Mouse (Mus musculus) ES-CJ7 (cell line): ENCODE data around the gene Slc45a2.
A peak's percentile ranks its signal among the peaks of the same experiment; 100 is the strongest.

ENCODE experiments used
- DNase-seq: peaks from one replicate; pipeline ENCODE4 v3.0.0; 2011; ENCODE audit warnings: low read depth, low spot score

Gene Slc45a2

GRCm38 (mm10) chr15:11004646-11005045, 4.1 kb downstream of the Slc45a2 start:
- no peak for DNase-seq

- peak; percentile 61 for DNase-seq
These were observed 8.2 kb downstream of the Slc45a2 start for GRCm38 (mm10) chr15:11008756-11009155.

DNA sequence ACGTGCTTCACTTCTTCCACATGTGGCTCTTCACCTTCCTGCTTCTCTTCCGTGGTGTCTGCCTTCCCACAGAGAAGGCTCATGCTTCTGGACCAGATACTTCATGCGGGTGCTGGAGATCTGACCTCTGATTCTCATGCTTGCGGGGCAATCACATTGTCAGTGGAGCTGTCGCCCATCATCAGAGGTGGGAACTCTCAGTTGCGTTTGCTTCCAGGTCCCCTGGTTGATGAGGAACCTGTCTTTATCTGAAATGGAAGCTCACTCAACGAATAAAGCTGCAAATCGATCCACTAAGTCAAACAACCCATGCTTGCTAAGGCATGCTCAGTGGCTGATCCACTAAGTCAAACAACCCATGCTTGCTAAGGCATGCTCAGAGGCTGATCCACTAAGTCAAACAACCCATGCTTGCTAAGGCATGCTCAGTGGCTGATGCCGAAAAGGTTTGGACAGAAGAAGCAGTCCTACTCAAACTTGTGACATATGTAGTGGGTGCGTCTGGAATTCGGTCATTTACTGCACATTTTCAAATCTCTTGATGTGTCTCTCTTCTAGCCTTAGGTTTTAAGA, 10.5 kb downstream of the Slc45a2 start:
- no peak for DNase-seq

DNA sequence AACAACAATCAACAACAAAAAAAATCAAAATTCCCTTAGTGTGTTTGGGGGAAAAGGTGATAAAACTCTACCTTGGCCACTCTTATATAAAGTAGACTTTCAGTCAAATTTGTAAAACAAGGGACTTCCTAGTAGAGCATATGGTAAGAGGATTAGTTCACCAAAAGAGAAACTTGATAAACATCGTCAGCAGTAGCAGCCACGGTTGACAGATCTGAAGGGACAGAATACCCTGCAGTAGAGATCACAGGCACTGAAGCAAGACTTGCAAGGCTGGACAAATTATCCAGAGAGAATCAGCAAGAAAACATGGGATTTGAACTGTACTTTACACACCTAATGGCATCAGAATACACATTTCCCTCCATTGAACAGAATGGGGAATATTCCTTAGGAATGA, 14.4 kb downstream of the Slc45a2 start:
- no peak for DNase-seq

GRCm38 (mm10) chr15:11026801-11027561, 26.5 kb downstream of the Slc45a2 start:
- no peak for DNase-seq

- DNase-seq: no peak
These were observed 29.7 kb downstream of the Slc45a2 start for GRCm38 (mm10) chr15:11030188-11030587.

DNA sequence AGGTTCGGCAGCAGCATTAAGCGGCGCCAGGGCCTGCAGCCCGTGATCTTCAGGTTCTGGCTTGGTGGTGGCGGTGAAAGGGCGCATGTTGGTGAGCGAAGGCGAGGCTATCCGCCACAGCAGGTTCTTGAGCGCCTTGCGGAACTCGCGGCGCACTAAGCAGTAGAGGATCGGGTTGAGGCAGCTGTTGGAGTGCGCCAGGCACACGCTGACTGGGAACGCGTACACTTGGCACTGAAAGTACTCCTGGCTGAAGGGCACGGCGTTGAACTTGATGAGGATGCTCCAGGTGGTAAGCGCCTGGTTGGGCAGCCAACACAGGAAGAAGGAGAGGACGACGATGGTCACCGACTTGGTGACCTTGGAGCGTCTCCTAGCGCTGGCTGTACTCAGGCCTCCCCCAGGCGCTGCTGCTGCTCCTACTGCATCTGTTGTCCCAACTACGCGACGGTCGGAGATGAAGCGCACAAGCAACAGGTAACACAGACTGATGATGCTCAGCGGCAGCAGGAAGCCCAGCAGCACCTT, 35.5 kb downstream of the Slc45a2 start:
- DNase-seq: peak; percentile 19

GRCm38 (mm10) chr15:11036535-11037375, 36.2 kb downstream of the Slc45a2 start:
- DNase-seq: peak; percentile 7

- DNase-seq: no peak
These were observed 36.8 kb downstream of the Slc45a2 start for GRCm38 (mm10) chr15:11037376-11037695.

GRCm38 (mm10) chr15:11037711-11038110, 37.2 kb downstream of the Slc45a2 start, which contains the start of gene Rxfp3:
Gene Rxfp3, minus strand, starts transcription at chr15:11037991.
- DNase-seq: peak; percentile 47

GRCm38 (mm10) chr15:11038476-11038875, 38.0 kb downstream of the Slc45a2 start:
- DNase-seq: peak; percentile 34

- DNase-seq: no peak
These were observed 39.5 kb downstream of the Slc45a2 start for GRCm38 (mm10) chr15:11040067-11040466.

GRCm38 (mm10) chr15:11041229-11041628, 40.7 kb downstream of the Slc45a2 start:
- DNase-seq: no peak

- no peak for DNase-seq
These were observed 42.3 kb downstream of the Slc45a2 start for GRCm38 (mm10) chr15:11042828-11043227.

DNA sequence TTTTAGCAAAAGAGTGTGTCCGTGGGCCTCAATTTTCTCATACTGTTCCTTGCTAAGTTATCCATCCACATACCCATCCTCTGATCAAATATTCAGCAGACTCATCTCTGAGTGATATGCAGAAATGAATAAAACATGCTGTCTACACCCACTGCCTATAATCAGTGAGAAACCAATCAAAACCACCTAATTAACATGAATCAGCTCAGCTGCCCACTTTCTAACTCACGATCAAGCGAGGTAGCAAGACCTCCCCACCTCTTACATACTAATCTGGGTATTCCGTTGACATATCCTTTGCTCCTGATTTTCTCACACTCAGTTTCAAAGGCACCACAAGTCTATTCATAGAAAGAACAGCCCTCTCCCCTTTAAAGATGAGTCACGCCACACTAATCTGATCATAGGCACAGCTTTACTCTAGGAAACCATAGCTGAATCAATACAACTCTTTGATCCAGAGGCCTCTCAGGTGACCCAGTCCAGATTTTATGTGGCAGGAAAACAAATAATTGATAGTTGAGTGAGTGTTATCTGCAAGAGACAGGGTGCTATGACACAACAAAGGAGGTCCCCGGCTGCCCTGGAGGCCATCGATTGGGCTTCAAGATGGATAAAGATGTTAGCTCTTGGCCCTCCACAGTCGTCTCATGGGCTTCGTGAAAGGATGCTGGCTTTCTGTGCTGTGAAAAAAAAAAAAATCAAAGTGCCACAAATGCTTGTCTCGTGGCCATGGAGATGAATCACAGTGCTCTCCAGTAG, 53.3 kb downstream of the Slc45a2 start:
- DNase-seq: no peak

GRCm38 (mm10) chr15:11054440-11055080, 54.0 kb downstream of the Slc45a2 start:
- DNase-seq: no peak

DNA sequence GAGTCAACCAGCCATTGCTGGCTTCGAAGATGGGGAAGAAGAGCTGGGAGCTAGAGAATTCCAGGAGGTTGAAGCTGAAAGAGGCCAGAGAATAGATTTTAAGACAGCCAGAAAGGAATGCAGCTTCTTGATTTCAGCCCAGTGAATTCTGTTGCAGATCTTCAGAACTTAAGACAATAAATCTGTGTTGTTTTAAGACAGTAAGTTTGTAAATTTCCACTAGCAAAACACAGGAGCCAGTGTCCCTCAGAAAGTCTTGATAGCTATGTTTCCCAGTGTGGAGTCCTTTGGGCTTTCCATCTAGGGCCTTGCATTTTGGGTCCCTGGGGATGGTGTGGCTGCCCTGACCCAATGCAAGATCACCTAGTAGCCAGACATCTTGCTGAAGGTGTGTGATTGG, 62.4 kb downstream of the Slc45a2 start:
- DNase-seq: no peak

GRCm38 (mm10) chr15:11064160-11064557, 63.6 kb downstream of the Slc45a2 start:
- no peak for DNase-seq

DNA sequence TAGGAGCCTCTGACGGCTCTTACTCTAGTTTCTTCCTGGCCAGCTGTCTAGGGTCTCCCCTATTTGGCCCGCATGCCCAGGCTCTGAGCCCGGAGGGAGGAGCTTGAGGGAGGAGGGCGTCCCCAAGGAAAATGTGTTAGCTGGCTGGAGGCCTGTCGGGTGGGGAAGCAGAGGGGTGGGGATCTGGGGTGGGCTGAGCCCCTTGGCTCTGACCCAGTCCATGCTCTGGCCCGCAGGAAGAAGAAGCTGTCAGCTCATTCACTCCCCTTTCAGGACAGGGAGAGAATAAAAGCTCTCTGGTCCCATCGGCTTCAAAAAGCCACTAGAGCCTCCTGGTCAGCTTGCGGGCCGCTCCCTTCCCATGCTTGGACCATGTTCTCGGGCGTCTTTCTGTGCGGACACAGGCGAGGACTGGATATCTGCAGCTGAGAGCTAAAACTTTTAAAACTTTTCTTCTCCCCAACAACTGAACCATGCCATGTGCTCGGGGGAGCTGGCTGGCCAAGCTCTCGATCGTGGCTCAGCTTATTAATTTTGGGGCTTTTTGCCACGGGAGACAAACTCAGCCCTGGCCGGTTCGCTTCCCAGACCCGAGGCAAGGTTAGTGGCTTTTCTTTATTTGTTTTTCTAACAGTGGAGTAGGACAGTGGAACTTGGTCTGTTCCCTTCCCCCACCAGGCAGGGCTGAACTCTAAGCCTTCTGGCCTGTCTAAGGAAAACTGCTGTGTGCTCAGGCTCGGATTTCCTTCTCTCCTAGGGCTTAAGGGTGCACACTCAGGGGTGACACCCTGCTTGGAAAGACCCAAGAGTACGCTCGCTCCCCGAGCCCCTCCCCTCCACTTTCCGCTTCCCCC, 64.3 kb downstream of the Slc45a2 start, which contains the start of gene Adamts12:
TSS of gene Adamts12 (plus strand) at position 233 of the 854 bp plus-strand sequence.
- DNase-seq: peak; percentile 7
